Mouse (Mus musculus): Measurements from ENCODE around the gene Szrd1.

DNA sequence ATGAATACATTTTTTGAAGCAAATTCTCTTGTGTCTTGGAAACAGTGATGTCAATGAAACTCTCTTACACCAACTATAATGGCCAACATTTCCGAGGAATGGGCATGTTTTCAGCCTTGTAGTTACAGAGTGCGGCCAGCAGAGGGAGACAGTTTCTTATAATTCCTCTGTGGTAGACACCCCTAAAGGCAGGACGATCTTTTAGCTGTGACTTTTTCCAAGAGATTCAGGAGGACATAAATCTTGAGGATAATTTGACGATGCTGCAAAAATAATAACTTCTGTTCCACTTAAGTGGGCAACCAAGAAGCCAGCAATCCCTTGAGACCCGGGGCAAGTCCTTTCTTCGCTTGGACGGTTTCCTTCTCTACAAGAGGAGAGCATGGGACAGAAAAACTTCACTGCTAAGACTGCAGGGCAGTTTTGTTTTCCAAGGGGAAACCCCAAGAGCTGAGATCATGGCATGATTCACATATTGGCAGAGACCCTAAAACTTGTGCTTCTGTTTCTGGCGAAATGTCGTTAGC is 2.8 kb upstream of the Szrd1 start:
- TF ChIP-seq POLR2A (IDR thresholded peaks at IDR 0.05; ENCODE audit: borderline replicate concordance, insufficient read depth, low read length): no peak
- peak; percentile 70 for TF ChIP-seq CTCF (IDR thresholded peaks at IDR 0.05; ENCODE audit: borderline replicate concordance, insufficient read depth, low read depth, low read length)

All from cerebellum, adult 2 months (tissue).